Mouse (Mus musculus) forebrain, postnatal 0 days (tissue): ENCODE data around the gene Zfp444. TPM values are rescaled to one million over a fixed set of nuclear protein-coding genes. Genes with fewer than 3 reads are reported as not detected.

Experiments
- ATAC-seq: fragments of 200-750 bp; cut with Nextera tagmentation; 2 replicates; pipeline ENCODE4 v1.8.0; 2017; ENCODE audit warnings: mild to moderate bottlenecking, moderate library complexity
- DNase-seq: peaks from one replicate; pipeline ENCODE4 v3.0.0-alpha.2; 2015
- H3K27ac ChIP-seq: fragments of 300-500 bp; sonication (generic); 2 replicates; pipeline ENCODE4 v1.5.1; 2014; ENCODE audit warnings: low read depth, mild to moderate bottlenecking, antibody characterized with exemption, low read length, moderate library complexity, mixed read lengths
- H3K27me3 ChIP-seq: fragments of 300-500 bp; sonication (generic); 2 replicates; pipeline ENCODE4 v1.6.1; 2014; ENCODE audit warnings: mild to moderate bottlenecking, low read length, mixed read lengths; ENCODE audit not compliant: insufficient read depth
- H3K36me3 ChIP-seq: fragments of 300-500 bp; sonication (generic); 2 replicates; pipeline ENCODE4 v1.6.1; 2014; ENCODE audit warnings: mild to moderate bottlenecking, moderate library complexity; ENCODE audit not compliant: insufficient read depth
- H3K4me1 ChIP-seq: fragments of 300-500 bp; sonication (generic); 2 replicates; pipeline ENCODE4 v1.6.1; 2014; ENCODE audit warnings: antibody characterized with exemption; ENCODE audit not compliant: insufficient read depth
- H3K4me2 ChIP-seq: fragments of 300-500 bp; sonication (generic); 2 replicates; pipeline ENCODE4 v1.6.1; 2014; ENCODE audit warnings: low read depth, mild to moderate bottlenecking, moderate library complexity
- H3K4me3 ChIP-seq: fragments of 300-500 bp; sonication (generic); 2 replicates; pipeline ENCODE4 v1.5.1; 2014; ENCODE audit warnings: low read depth, low read length, mixed read lengths
- H3K9ac ChIP-seq: fragments of 300-500 bp; sonication (generic); 2 replicates; pipeline ENCODE4 v1.6.1; 2014; ENCODE audit warnings: mild to moderate bottlenecking
- H3K9me3 ChIP-seq: fragments of 300-500 bp; sonication (generic); 2 replicates; pipeline ENCODE4 v1.6.1; 2016; ENCODE audit warnings: low read length
- CTCF ChIP-seq: sonication (generic); IDR thresholded peaks from 2 replicates; pipeline ENCODE4 v1.5.1; 2016; ENCODE audit warnings: antibody characterized with exemption, control low read depth, low read depth
- WGBS: fragments of 180-500 bp; shearing (Covaris S2); extraction: QIAGEN DNeasy Blood & Tissue Kit; methylation state at CpG from one replicate; pipeline ENCODE4 v1.1.7; 2014; 5-methylcytosine and 5-hydroxymethylcytosine counted together
- polyA plus RNA-seq: library from polyadenylated mRNA; unstranded; fragments of >200 nt; fragmentation: Nextera tagmentation; extraction: Ambion mirVana; gene quantifications from 2 replicates; pipeline ENCODE4 v1.2.1, GENCODE M21; 2015
- total RNA-seq: library from RNA; depleted of rRNA; stranded (reverse); fragments of >200 nt; gene quantifications from 2 replicates; pipeline ENCODE4 v1.2.3, GENCODE M21; 2014

Gene Zfp444
- total and polyA plus RNA-seq, 2 experiments from 2014 or later: 81.7 to 86.2 TPM

DNA sequence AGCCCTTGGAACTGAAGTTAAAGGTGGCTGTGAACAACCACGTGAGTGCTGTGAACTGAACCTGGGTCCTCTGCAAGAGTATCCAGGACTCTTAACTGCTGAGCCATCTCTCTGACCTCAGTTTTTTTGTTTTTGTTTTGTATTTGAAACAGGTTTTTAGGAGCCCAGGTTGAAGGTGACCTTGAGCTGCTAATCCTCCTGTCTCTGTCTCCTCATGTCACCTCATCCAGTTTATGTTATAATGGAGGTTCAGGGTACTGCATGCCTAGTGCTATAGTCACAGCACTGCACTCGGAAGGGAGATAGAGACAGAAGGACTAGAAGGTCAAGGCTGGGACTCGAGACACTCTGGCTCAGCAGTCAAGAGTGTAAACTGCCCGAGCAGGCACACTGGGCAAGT, 9.9 kb upstream of the Zfp444 start:
- WGBS: 84% methylated on average over 4 of the region's 4 CpGs
- no peak overlapping the region for H3K4me3 ChIP-seq
- ATAC-seq: no peak

GRCm38 (mm10) chr7:6164671-6165070, 7.4 kb upstream of the Zfp444 start:
- WGBS: 74% methylated on average over 5 of the region's 5 CpGs
- no peak for TF ChIP-seq CTCF
- no peaks in the 10 kb centered on the region; the same call in 1 of the 2 replicates for H3K27me3 ChIP-seq
- H3K27ac ChIP-seq: no peak overlapping the region
- H3K4me3 ChIP-seq: no peak overlapping the region
- no peak overlapping the region for H3K9ac ChIP-seq
- no peaks in the 10 kb centered on the region for H3K9me3 ChIP-seq
- H3K4me1 ChIP-seq: no peaks in the 10 kb centered on the region
- ATAC-seq: no peak
- no peak for DNase-seq
- H3K36me3 ChIP-seq: no peaks in the 10 kb centered on the region
- H3K4me2 ChIP-seq: no peak overlapping the region

More for the DNA sequence above, 9.9 kb upstream of the Zfp444 start:
- no peak for DNase-seq
- Histone ChIP-seq H3K4me2 (no peak overlapping the region), H3K4me1 (no peaks in the 10 kb centered on the region), H3K9me3 (no peaks in the 10 kb centered on the region), H3K27me3 (no peaks in the 10 kb centered on the region), H3K27ac (no peak overlapping the region), H3K9ac (no peak overlapping the region), H3K36me3 (no peaks in the 10 kb centered on the region)
- TF ChIP-seq CTCF: no peak

GRCm38 (mm10) chr7:6169403-6169802, 2.6 kb upstream of the Zfp444 start:
- no peak overlapping the region for H3K4me2 ChIP-seq
- no peak overlapping the region for H3K27ac ChIP-seq
- H3K27me3 ChIP-seq: no peaks in the 10 kb centered on the region; the same call in 1 of the 2 replicates
- WGBS: 68% methylated on average over 3 of the region's 3 CpGs
- 0 out of 2 replicates have a peak, but pooled peaks cover 6% of the 10 kb centered on the region for H3K4me1 ChIP-seq
- H3K36me3 ChIP-seq: no peaks in the 10 kb centered on the region
- no peak overlapping the region for H3K4me3 ChIP-seq
- ATAC-seq: no peak
- no peak overlapping the region for H3K9ac ChIP-seq
- DNase-seq: no peak
- TF ChIP-seq CTCF: no peak
- no peaks in the 10 kb centered on the region for H3K9me3 ChIP-seq

DNA sequence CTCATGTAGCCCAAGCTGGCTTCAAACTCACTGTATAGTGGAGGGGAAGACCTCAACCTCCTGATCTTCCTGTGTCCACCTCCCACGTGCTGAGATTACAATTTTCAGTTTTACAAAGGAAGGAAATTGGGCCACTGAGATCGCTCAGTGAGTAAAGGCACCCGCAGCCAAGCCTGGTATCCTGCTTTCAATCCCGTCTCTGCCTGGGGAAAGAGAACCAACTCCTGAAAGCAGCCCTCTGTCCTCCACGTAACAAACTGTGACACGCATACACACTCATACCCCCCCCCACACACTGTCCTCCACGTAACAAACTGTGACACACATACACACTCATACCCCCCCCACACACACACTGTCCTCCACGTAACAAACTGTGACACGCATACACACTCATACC, 1.6 kb upstream of the Zfp444 start:
- Histone ChIP-seq H3K4me1 (0 out of 2 replicates have a peak, but pooled peaks cover 6% of the 10 kb centered on the region), H3K4me3 (no peak overlapping the region), H3K36me3 (no peaks in the 10 kb centered on the region; the same call in 1 of the 2 replicates), H3K27me3 (no peaks in the 10 kb centered on the region; the same call in 1 of the 2 replicates), H3K9me3 (no peaks in the 10 kb centered on the region), H3K27ac (no peak overlapping the region), H3K9ac (no peak overlapping the region), H3K4me2 (no peak overlapping the region)
- no peak for DNase-seq
- TF ChIP-seq CTCF: no peak
- ATAC-seq: no peak
- WGBS: 84% methylated on average over 9 of the region's 9 CpGs

DNA sequence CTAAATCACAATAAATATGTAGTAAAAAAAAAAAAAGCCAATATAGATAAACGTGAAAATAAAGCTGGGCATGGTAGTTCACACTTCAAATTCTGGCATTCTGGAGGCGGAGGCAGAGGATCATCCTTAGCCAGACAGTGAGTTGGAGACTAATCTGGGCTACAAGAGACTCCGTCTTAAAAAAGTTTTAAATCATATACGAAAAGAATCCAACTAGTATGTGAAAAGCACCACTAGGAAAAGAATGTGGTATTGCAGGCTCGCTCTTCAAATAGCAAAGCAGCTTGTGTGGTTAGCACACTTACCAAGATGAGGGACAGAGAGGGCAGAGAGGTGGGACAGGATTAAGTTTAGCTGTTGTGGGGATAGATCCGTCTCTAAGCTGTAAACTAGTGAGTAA, 1.2 kb upstream of the Zfp444 start:
- WGBS: 39% methylated on average over 6 of the region's 6 CpGs
- no peak for TF ChIP-seq CTCF
- peak overlapping the region; percentile 67 for H3K4me2 ChIP-seq
- H3K27ac ChIP-seq: peak overlapping the region; percentile 83
- DNase-seq (peak; percentile 47), ATAC-seq (no peak)
- H3K4me1 ChIP-seq: 0 out of 2 replicates have a peak, but pooled peaks cover 6% of the 10 kb centered on the region
- H3K27me3 ChIP-seq: no peaks in the 10 kb centered on the region; the same call in 1 of the 2 replicates
- no peaks in the 10 kb centered on the region for H3K9me3 ChIP-seq
- H3K9ac ChIP-seq: peak overlapping the region; percentile 47
- H3K36me3 ChIP-seq: no peaks in the 10 kb centered on the region; the same call in 1 of the 2 replicates
- peak overlapping the region; percentile 67; the same call in 1 of the 2 replicates for H3K4me3 ChIP-seq

DNA sequence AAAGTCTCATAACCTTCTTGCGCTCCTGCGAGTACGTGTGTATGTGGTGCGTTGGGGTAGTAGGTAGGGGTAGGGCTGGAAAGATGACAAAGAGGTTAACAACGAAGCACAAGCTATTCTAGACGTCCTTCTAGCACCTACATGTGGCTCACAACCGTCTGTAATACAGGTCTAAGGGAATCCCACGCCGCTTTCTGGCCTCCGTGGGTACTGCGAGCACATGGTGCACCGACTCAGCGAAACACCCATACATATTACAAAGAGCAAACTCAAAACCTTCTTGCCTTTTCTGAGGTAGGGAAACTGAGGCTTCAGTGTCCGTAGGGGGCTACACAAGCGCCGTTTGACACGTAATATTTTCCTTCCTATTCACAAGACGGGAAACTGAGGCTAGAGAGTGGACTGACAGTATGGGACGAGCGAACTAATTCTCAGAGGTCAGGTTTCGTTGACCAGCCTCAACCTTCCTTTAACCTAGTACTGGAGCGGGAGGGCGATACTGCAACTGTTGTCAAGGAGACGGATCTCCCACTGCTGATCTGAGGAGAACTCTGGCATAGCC, 501 bp upstream of the Zfp444 start:
- Histone ChIP-seq H3K4me2 (peak overlapping the region; percentile 67), H3K36me3 (no peaks in the 10 kb centered on the region; the same call in 1 of the 2 replicates), H3K4me1 (0 out of 2 replicates have a peak, but pooled peaks cover 6% of the 10 kb centered on the region), H3K27me3 (no peaks in the 10 kb centered on the region; the same call in 1 of the 2 replicates), H3K27ac (peak overlapping the region; percentile 83), H3K9ac (peak overlapping the region; percentile 47), H3K4me3 (peak overlapping the region; percentile 67), H3K9me3 (no peaks in the 10 kb centered on the region)
- peak; percentile 85 for DNase-seq
- ATAC-seq: peak; percentile 67
- peak; percentile 72 for TF ChIP-seq CTCF
- WGBS: under 1% methylated on average over 24 of the region's 24 CpGs

DNA sequence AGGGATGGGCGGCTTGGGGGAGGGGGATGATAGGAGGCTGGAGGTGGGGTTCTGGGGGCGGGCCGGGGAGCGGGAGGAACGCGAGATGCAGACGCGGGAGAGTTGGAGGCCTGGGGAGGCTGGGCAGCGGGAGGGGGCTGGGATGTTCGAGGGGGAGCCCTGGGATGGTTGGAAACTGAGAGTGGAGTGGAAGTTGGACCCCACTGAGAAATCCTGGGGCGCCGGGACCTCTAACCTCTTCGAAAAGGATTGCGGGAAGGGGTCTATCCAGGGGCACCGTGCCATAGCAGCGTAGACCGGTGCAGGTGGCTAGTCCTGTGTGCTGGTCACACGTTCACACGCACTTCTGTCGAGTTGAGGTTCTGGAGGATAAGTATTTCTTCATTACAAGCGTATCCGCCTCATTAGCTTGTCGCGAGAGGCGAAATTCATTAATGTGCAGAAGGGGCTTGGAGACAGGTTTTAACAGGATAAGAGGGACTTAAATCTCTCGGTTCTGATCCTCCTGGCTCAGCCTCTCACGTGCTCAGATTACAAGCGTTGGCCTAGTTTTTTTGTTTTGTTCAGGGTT, 733 bp downstream of the Zfp444 start:
- Histone ChIP-seq H3K9me3 (no peaks in the 10 kb centered on the region), H3K4me3 (peak overlapping the region; percentile 67), H3K4me2 (peak overlapping the region; percentile 73), H3K9ac (peak overlapping the region; percentile 76), H3K36me3 (no peaks in the 10 kb centered on the region; the same call in 1 of the 2 replicates), H3K27me3 (no peaks in the 10 kb centered on the region), H3K4me1 (0 out of 2 replicates have a peak, but pooled peaks cover 6% of the 10 kb centered on the region), H3K27ac (peak overlapping the region; percentile 89)
- ATAC-seq (peak; percentile 12), DNase-seq (peak; percentile 43)
- TF ChIP-seq CTCF: no peak
- under 1% methylated on average over 28 of the region's 28 CpGs for WGBS
